Comparison of ENCODE assay signal across 7 mouse cellular contexts in the genomic region with DNA sequence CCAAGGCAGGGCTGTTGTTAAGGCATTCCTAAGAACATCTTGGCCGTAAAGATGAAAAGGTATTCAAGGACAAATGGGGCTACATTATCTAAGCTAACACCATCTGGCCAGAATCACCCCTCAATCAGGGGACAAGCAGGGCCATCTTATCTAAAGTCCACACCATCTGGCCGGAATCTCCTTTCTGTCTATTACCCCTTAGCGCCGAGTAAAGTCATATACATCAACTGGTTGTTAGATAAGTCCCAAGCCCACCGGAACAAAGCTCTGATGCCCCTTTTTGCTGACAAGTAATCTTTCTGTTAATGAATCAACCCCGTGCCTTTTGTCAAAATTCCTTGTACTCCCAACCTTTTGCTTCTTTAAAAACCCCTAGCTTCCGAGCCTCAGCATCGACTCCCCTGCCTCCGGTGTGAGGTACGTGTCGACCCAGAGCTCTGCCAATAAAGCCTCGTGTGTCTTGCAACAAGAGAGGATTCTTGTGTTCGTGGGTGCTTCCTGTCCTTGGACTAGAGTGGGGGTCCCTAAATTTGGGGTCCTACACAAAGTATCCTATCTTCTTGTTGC.
A peak's percentile ranks its signal among the peaks of the same experiment; 100 is the strongest.
DNase-seq lines count a peak whose midpoint lies in the region.
"Not testable (repeated sequence)": the region's sequence is repeated elsewhere in the genome, so short reads cannot be mapped to it uniquely, and the experiment has no call there.

No protein-coding gene starts in this region.

- intact Hi-C loops in gastrocnemius, postnatal 14 days (cut with DNase I; ENCODE audit: low total_unique reads), result not testable (repeated sequence)

- DNase-seq in adrenal gland, adult 18-20 months (ENCODE audit: low spot score in 2 of 2), result peak; percentile 29 to 41
- peak; percentile 29 to 41 for DNase-seq in cerebellum, postnatal 14 days
- peak; percentile 8 for DNase-seq in gastrocnemius, postnatal 14 days
- peak; percentile 24 for DNase-seq in kidney, adult 18-20 months
- DNase-seq in left cerebral cortex, adult 9 months (ENCODE audit: low spot score in 2 of 2), result peak; percentile 39 to 61
- peak; percentile 35 for DNase-seq in ovary, adult 18-20 months (ENCODE audit: low spot score)
- DNase-seq in thymus, adult 18-20 months, result peak; percentile 31 to 51

Comparison
In these comparisons a context has a peak if more than half of its experiments do, and no peak if none do; other contexts are left out.
1. Peak in every context shown above with its lines: DNase-seq.